Mouse (Mus musculus) left cerebral cortex, postnatal 25 days (tissue): ENCODE results near the gene Fkbp8. TPM values are rescaled to one million over a fixed set of nuclear protein-coding genes. Genes with fewer than 3 reads are reported as not detected.
A peak's percentile ranks its signal among the peaks of the same experiment; 100 is the strongest.

Experiments
- DNase-seq, 2 experiments: peaks; one replicate each; pipeline ENCODE4 v3.0.0; 2022; ENCODE audit warnings: low spot score in 2 of 2, mixed read lengths in 1 of 2
- intact Hi-C: fragments of 180-260 bp; cut with DNase I; formaldehyde crosslinking; loops from one replicate; pipeline ENCODE4 v1.15.1; 2025
- total RNA-seq, 2 experiments: library from RNA; stranded (reverse); gene quantifications; 2 replicates each; pipeline ENCODE4 v1.2.3; 2021

The Fkbp8 gene
- total RNA-seq, 2 experiments from 2014 or later, result 403 TPM

DNA sequence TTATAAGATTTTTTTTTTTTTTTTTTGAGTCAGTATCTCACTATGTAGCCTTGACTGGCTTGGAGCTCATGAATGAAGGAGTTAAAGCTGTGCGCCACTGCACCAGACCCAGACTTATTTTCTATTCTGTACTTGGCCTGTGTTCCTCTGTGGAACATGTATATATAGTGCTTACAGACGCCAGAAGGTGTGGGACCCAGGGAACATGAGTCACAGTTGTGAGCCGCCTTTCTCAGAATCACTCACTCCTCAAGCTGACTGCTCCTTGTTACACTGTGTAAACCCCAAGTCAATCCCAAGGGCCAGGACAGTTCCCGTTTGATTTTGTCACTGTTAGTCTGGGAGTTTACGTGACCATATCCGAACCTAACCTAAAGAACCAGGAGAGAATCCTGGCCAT lies 8.5 kb upstream of the Fkbp8 start:
- peak in 1 of 2 experiments; percentile 75 for DNase-seq
- intact Hi-C loops, result no loop called here

- intact Hi-C loops, result no loop called here
- DNase-seq, result no peak
Observed at GRCm38 (mm10) chr8:70519606-70520005, 7.9 kb upstream of the Fkbp8 start.

DNA sequence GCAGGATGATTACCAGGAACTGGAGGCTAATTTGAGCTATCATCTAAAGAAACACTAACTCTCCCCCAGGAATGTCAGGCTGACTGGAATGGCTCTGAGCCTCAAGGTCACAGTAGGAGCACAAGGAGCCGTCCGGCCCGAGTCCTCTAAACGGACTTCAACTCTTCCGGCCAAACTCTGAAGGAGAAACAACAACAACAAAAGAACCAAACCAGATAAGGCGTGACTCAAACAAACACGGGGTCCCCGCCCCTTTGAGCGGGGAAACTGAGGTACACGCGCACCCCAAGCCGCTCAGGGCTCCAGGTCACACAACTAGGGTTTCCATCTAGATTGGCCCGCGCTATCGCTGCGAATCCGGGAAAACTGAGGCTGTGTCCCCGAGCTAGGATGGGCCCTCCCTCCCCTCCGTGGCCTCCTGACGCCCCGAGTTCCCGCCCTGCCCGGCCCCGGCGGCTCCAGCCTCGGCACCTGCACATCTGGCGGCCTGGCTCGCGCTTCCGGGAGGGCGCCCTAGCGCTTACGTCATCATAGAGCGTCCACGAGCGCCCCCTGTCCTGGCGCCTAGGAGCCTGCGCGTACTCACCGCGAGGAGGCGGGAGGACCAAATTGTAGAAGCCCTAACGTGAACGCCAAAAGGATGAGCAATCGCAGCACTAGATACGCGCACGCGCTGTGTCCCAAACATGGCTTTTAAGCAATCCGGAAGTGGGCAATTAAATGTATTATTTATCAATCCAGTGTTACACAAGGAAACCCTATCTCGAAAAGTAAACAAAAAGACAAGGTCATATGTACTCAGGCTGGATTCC lies 4.7 kb upstream of the Fkbp8 start:
- peak; percentile 97 to 98 for DNase-seq
- intact Hi-C loops, result no loop called here

GRCm38 (mm10) chr8:70527111-70527511 lies 413 bp upstream of the Fkbp8 start:
- no peak for DNase-seq
- intact Hi-C loops, result no loop called here

DNA sequence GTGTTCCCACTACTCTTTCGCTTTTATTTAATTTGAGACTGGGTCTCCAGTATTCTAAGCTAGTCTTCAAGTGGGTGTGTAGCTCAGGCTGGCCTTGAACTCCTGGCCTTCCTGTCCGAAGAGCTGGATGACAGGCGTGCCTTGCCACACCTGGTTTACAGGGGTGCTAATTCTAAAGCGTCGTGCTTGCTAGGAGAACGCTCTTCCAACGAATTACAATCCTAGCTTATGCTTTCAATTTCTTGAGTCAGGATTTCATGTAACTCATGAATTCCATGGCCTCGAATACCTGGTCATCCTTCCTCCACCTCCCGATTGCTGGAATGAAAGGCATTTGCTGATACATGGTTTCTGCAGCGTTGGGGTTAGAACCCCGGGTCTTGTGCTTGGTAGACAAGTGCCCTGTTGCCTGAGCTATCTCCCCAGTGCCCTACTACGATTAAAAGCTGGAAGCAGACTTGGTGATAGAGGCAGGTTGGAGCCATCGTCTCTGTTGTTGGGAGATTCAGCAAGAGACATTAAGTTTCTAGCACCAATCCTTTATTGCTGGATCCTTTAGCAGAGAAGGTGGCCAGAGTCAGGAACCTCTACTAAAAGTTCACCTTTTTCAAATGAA lies 766 bp downstream of the Fkbp8 start:
- intact Hi-C loops, result no loop called here
- no peak for DNase-seq

DNA sequence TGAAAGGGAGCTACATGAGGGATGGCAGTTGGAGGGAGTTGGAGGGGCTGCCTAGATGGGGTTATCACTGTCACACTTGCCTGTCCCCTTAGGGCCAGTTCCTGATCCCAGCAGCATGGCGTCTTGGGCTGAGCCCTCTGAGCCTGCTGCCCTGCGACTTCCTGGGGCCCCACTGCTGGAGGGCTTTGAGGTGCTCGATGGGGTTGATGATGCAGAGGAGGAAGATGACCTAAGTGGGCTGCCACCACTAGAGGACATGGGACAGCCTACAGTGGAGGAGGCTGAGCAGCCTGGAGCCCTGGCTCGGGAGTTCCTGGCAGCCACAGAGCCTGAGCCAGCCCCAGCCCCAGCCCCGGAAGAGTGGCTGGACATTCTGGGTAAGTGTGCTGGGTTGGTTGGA lies 1.8 kb downstream of the Fkbp8 start:
- intact Hi-C loops, result no loop called here
- DNase-seq, result no peak

GRCm38 (mm10) chr8:70529741-70530161 lies 2.2 kb downstream of the Fkbp8 start:
- DNase-seq, result peak in 1 of 2 experiments; percentile 60
- intact Hi-C loops, result no loop called here

GRCm38 (mm10) chr8:70530314-70530713 lies 2.8 kb downstream of the Fkbp8 start:
- intact Hi-C loops, result no loop called here

GRCm38 (mm10) chr8:70534281-70534680 lies 6.8 kb downstream of the Fkbp8 start:
- intact Hi-C loops, result no loop called here
- DNase-seq, result peak in 1 of 2 experiments; percentile 49

More at GRCm38 (mm10) chr8:70530314-70530713, 2.8 kb downstream of the Fkbp8 start:
- no peak for DNase-seq

DNA sequence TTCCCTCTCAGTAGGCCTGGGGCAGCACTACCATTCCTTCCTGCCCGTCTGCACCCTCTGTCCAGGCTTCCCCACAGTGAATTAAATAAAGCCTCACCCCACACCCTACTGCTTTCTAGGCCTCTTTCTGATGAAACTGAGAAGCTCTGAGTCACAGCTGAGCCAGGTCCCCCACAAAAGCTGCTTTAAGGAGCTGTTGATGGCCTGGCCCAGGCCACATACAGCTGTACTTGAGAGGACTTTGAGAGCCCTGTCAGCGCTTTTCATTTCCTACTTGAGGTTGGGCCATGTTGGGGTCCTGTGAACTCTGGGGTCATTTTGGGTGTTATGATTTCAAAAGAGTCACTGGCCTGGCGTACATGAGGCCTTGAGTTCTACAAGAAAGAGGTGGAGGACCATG lies 7.7 kb downstream of the Fkbp8 start:
- intact Hi-C loops, result no loop called here
- peak in 1 of 2 experiments; percentile 53 for DNase-seq

GRCm38 (mm10) chr8:70535701-70536100 lies 8.2 kb downstream of the Fkbp8 start:
- intact Hi-C loops, result no loop called here
- no peak for DNase-seq

DNA sequence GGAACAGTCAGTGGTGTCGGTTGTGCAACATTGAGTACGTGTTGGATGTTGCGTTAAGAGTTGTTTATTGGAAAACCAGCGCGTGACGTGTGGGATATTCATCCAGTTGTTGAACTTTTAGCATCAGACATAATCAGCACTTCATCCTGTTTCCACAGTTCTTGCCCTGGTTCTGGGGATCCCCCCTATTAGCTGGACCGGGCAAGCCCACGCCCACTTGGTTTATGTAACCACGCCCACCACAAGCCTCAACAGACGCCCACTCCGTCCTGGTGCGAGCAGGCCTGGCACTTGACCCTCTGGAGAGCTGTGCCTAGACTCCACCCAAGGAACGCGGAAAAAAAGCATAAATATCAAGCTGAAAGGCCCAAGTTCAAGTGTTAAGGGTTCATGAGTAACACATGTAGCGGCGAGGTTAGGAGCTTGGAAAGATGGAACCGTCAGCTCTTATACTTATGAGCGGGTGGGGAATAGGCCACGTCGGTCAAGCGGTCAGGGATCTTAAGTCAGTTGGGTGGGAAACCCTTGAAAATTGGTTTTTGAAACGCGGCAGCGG lies 10.6 kb downstream of the Fkbp8 start:
- intact Hi-C loops, result no loop called here
- DNase-seq, result no peak

GRCm38 (mm10) chr8:70538633-70539076 lies 11.1 kb downstream of the Fkbp8 start:
- intact Hi-C loops, result no loop called here
- DNase-seq, result peak; percentile 99 to 100

DNA sequence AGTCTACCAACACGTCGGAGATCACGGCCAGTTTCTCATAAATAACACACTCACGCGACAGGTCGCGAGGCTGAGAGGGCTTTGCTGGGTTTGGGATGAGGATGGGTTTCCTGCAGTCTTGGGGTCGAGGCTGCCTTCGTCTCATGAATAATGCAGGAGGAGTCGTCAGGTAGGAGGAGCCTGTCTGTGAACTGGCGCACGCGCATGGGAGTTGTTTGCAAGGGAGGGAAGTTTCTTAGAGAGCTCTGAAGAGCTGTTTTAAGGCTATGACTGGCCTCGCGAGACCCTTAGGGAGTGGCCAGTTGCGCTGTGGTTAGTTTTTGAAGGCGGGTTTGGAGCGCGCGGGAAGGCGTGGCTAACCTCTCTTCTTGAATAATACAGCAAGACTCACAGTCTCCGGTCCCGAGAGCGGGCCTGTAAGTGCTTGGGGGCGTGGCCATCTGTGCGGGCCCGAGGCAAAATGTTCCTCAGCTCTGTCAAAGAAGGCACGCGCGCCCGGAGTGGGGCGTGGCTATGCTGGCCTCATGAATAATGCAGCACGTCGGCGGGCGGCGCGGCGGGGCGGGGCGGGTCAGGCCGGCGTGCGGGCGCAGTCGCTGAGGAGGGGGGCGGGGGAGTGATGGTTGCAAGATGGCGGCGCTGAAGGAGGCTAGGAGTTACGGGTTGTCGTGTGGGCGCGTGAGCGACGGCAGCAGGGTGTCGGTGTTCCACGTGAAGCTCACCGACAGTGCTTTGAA lies 11.7 kb downstream of the Fkbp8 start, which contains the start of gene Ell:
Ell (plus strand) TSS at position 381 of the 737 bp plus-strand sequence.
- intact Hi-C loops, result no loop called here
- DNase-seq, result peak; percentile 100

GRCm38 (mm10) chr8:70540013-70540506 lies 12.5 kb downstream of the Fkbp8 start:
- no peak for DNase-seq
- intact Hi-C loops, result loop anchor here (10.0 kb wide), 1 partner anchor 215 kb away; the partner anchor contains the start of gene Rab3a

DNA sequence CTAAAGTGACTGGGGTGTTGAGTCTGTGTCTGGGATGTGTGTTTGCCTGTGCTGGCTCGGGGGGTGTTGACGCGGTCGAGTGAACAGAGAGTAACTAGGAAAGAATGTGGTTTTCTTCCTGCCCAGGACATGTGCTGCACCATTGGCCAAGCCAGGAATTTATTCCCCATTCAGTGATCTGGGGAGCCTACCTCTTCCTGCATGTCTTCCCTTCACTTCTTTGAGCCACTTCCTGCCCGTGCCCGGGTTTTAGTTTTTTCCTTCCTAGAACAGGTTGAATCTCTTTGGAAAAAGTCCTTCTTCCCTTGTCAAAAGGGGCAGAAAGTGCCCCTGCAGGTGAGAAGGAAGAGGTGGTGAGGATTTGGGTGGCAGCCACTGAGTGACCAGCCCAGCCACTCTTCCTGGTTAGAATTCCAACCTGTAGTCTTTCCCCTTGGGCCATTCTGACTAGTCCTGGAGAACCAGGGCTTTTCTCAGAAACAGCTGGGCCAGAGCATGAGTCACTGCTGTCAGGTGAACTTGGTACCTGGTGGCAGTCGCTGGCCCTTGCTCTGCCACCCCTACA lies 13.1 kb downstream of the Fkbp8 start:
- intact Hi-C loops, result loop anchor here (10.0 kb wide), 1 partner anchor 214 kb away; the partner anchor contains the start of gene Rab3a
- no peak for DNase-seq

DNA sequence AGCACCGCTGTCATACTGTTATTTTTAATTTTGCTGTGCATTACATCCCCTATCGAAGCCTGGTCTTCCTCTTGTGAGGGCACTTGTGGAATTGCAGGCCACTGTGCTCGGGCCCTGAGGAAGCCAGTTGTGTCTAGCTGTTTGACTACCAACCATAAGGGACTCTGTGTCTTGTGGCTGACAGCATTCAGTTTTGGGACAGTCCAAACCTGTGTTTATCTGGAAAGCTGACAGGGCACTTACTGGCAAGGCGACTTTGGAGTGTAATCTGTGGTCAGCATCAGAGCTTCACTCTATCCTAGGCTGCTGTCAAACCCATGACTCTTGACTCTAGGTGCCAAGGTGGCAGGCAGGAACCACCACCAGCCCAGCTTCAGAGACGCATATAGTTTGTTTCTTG lies 13.6 kb downstream of the Fkbp8 start:
- intact Hi-C loops, result loop anchor here (10.0 kb wide), 1 partner anchor 214 kb away; the partner anchor contains the start of gene Rab3a
- no peak for DNase-seq

- DNase-seq, result no peak
- intact Hi-C loops, result loop anchor here (10.0 kb wide), 1 partner anchor 211 kb away; the partner anchor contains the start of gene Rab3a
Observed at GRCm38 (mm10) chr8:70544200-70544687, 16.7 kb downstream of the Fkbp8 start.

GRCm38 (mm10) chr8:70546412-70546811 lies 18.9 kb downstream of the Fkbp8 start:
- no peak for DNase-seq
- intact Hi-C loops, result loop anchor here (10.0 kb wide), 1 partner anchor 208 kb away; the partner anchor contains the start of gene Rab3a
